Mouse (Mus musculus) frontal cortex, adult (tissue): ENCODE data around the gene 2310022A10Rik.

Experiments used
- ATAC-seq: cut with Nextera tagmentation; 2 replicates; pipeline ENCODE4 v1.9.2; 2017; ENCODE audit warnings: mild to moderate bottlenecking, moderate library complexity, mixed read lengths; ENCODE audit not compliant: low TSS enrichment

2310022A10Rik gene

DNA sequence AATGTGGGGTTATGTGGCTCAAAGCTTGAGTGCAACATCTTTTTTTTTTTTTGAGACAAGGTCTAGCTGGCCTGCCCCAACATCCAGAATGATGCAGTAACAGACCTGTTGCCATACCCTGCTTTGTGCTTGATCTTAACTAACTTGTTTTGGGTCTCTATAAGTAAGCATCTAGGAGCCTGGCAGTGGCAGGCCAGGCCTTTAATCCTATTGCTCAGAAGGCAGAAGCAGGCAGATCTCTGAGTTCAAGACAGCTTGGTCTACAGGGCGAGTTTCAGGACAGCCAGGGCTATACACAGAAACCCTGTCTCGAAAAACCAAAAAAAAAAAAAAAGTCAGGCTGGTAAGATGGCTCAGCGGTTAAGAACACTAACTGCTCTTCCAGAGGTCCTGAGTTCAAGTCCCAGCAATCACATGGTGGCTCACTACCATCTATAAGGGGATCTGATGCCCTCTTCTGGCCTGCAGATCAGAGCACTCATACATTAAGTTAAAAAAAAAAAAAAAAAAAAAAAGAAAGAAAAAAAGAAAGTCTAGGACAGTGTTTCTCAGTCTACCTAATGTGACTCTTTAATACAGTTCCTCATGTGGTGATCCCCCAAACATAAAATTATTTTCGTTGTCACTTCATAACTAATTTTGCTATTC, 37.7 kb downstream of the 2310022A10Rik start:
- ATAC-seq: no peak

DNA sequence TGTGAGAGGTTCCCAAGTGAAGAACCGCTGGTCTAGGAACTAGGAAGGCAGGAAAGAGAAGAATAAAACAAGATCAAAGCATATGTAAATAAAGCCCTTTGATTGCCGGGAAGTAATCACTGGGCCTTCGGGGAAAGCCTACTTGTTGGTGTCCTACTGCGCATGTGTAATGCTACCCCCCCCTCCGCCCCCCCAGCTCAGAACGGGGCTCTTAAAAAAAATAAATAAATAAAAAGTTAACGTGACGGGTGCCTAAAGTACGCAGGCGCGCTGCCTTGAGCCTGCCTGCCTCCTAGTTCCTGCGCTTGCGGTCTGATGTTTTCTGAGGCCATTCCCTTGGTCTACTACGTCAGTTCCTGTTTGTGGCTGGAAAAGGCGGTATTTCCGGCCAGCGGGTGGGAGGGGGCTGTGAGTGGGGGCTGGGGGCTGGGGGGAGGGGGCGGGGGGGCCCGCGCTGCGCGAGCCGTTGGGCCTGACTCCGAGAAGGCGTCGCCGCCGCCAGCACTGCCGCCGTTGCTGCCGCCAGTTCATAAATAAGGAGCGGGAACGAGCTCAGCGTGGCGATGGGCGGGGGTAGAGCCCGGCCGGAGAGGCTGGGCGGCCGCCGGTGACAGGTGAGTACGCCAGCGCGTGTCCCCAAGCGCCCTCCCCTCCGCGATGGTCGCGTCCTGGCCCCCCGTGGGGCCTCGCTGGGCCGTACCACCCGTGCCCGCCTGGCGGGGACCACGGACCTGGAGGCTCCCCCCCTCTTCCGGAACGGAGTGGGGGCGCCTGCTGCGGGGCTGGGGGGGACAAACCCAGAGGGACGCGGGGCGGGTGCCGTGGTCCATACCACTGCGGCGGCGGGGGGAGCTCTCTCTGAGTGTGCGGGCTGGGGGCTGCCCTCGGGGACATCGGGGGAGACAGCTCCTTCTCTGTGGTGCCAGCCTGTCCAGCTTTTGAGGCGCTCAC, 38.5 kb downstream of the 2310022A10Rik start, which contains the start of gene Akt2:
Akt2 (plus strand) TSS at position 287 of the 951 bp plus-strand sequence.
- ATAC-seq: peak; percentile 91

DNA sequence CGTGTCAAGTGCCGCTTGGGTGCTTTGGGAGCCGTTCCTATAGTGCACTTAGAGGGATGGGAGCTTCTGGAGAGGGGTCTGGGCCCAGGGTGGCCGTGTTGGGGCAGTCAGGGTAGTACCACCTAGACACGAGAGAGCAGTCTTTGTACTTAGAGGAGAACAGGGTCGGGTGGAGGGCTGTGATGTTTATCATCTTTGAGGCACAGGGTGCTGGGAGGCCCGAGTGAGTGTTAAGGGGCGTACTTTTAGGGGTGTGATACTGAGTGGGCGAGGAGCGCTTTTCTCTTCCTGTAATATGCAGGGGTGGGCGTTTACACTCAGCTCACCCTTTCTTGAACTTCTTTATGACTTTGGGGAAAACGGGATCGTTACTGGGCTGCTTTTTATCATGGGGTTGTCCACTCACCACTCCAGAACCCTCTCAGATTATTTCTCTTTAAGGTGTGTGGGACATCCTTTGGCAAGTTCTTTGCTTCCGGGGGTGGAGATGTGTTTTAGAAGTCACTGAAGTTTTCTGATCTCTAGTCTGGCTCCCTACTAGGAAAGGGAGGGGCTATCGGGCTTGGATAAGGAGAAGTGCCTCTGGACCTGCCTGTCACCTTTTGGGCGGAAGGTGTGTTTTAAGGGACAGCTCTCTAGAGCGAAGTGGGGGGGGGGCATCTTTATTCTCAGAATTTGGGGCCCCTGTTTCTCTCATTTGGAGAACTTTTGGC, 39.3 kb downstream of the 2310022A10Rik start:
- peak; percentile 22 for ATAC-seq

DNA sequence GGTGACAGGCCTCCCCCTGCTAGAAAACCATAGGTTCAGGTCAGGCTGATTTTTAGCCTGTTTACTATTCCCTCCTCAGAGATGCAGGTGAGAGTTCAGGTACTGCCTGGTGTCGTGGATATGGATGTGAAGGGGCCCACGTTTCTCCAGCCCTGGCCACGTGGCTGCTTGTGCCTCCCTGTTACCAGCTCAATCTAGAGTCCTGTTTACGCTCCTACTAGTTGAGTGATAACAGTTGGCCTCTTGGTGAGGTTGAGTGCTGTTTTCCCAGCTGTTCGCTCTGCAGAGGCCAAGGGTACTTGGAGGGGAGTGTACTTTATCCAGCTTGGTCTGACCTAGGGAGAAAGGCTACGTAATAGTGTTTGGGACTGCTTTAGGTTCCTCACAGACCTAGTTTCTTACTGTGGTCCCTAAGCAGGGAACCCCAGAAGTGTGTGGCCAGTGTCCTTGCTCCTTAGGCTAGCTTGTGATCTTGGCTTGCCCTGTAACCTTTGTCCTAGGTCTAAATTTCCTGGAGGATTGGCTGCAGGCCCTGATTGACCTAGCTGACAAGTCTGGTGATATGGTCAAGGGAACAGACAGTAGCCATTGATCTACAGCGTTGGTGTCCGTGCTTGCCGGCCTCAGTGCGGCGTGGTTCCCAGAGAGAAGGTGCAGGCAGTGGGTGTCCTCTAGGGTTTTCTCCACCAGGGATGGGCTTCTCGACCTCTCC, 40.1 kb downstream of the 2310022A10Rik start:
- no peak for ATAC-seq

DNA sequence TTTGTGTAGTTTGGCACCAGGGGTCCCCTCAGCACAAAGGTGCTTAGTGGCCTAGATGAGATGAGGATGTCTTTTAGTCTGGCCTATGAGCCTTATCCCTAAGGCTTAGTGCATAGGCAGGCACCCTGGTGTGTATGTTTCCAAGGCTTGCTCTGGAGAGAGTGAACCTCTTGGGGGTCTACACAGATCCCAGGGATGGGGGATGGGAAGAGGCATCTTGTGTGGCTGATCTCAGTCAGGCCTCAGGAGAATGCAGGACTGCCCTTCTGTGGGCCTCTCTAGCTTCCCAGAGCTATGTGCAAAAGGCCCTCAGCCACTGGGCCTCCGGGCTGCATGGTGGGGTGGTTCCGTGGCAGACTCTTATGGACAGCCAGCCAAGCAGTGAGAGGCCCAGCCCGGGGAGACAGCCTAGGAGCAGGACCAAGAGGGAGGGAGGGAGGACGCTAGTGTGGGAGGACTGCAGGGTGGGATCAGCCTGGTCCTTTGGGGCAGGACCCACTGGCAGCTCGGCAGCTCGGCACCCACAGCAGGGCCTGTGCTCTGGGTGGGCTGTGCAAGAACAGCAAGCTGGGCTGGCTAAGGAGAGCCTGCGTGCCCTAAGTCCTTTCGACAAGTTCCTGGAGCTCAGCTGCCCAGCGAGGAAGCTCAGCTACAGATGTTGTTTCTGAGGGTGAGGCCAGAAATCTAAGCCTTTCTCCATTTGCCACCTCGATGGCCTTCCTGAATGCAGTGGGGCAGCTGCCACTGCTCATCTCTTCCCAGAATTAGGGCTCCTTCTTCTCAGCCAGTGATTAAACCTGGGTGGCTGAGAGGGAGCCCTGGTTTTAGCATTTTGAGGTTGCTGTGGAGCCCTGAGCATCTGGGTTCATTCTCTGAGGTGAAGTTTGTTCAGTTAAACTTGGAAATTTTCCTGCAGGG, 43.8 kb downstream of the 2310022A10Rik start:
- no peak for ATAC-seq

DNA sequence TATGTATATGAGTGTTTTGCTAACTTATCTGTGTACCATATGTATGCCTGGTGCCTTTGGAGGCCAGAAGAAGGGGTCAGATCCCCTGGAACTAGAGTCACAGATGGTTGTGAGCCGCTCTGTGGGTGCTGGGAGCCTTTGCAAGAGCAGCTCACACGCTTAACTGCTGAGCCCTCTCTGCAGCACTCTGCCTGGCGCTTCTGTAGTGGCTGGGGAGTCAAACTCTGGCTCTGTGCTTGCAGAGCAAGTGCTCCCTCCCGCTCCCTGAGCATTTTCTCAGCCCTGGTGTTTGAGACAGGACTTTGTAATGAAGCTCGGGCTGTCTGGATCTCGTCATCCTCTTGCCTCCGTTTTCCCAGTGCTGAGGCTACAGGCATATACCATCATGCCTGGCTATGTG, 45.0 kb downstream of the 2310022A10Rik start:
- ATAC-seq: 0 out of 2 replicates have a peak, but pooled peaks have one; percentile 15

DNA sequence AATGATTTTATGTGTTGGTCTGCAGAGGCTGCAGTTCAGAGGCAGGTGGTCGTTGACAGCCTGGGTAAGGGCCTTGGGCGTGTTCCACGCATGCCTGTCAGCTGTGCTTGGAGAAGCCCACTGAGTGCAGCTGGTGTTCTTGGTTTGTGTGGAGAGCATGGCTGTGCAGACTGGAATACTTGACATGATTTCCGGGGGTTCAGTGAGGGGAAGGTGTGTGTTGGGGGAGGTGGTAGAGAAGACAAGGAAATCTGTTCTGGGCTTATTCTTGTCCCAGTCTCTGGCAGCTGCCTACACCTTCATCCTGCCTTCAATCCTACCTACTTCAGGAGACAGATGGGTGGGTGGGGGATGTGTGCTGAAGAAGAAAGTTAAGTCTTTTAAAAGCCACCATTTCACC, 48.6 kb downstream of the 2310022A10Rik start:
- ATAC-seq: peak; percentile 53

DNA sequence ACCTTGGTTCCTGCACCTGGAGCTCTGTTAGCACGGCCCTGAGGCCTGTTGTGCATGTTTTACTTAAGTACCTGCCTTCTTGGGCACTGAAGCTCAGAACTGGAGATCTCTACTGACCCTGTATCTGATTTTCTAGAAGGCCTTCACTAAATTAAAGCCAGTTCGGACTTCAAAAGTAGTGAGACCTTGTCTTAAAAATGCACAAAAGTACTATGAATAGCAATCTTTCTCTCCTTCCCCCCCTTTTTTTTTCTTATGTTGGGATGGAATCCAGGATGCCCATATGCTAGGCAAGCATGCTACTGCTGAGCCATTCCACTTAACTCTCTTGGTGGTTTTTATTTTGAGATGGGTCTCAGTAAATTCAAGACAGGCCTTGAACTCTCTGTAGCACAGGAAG, 49.1 kb downstream of the 2310022A10Rik start:
- ATAC-seq: no peak

DNA sequence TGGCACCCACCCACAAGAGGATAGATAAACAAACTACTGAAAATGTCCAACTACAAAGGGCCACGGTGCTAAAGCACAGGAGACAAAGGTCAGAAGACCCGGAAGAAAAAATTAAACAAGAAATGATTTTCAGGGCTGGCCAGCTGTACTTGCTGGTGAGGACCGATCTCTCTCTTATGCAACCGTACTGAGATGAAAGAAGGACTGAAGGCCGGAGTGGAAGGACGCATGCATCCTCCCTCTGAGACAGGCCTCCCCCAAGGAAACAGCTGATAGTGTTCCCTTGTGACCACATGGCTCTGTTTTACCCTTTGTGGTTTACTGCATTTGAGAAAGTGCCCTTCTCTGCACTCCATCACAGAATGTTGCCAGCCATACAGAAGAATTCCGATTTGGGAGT, 49.8 kb downstream of the 2310022A10Rik start:
- no peak for ATAC-seq

DNA sequence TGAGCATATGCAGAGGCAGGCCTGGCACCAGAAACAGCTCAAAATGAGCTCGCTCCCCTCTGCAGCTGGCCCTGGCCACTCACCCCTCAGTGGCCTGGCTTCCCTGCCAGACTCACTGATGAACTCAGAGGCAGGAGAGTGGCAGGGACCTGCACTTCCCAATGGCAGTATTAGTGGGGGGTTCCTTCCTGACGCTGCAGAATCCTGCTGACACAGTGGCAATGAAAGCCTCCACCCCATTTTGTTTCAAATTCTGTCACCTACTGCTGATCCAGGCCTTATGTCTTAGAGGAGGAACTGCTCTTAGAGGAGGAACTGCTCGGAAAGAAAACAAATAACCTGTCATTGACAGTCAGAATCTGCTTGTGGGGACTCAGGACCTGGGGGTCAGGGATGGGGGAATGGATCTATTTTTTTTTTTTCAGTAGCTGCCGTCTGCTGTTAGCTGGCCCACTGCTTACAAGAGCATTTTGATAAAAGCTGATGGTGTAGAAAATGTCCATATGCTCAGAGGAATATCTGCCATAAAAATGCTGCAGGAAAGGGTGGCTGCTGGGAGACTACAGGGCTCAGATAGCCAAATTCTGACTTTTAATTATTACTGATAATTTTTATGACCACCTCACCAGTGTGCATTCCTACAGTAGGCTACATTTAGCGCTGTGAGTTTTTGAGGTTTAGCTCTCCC, 51.8 kb downstream of the 2310022A10Rik start:
- ATAC-seq: no peak

DNA sequence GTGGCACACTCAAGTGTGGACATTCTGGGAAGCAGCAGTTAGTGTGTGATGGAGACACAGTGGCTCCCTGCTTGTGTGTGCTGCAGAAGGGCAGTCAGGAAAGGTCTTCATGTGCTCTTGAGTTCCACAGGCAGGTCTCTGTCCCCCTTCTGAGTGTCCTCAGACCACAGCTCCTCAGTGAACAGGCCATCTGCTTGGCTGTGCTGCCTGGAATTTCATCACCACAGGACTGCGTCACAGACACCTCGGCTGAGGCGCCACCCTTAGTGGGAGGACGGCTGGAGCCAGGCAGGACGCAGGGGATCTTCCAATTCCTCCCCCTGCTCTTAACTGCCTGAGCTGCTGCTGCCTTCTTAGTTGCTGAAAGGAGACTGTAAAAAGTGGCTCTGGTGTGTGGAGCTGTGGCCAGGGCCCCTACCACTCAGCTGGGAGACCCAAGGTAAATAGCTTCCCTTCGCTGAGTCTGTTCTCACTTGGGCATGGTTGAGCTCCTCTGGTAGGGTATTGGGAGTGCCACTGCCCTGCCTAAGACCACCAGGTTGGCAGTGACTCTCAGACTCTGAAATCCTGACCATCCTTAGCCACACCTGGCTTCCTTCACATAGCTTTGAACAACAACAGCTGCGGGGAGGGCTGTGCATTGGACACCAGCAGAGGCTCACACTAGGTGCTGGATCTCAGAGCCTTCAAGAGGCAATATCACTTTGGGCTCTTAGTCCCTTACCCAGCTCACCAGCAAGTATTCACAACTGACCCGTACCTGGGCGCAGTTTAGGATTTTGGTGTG, 52.7 kb downstream of the 2310022A10Rik start:
- peak; percentile 64 for ATAC-seq

DNA sequence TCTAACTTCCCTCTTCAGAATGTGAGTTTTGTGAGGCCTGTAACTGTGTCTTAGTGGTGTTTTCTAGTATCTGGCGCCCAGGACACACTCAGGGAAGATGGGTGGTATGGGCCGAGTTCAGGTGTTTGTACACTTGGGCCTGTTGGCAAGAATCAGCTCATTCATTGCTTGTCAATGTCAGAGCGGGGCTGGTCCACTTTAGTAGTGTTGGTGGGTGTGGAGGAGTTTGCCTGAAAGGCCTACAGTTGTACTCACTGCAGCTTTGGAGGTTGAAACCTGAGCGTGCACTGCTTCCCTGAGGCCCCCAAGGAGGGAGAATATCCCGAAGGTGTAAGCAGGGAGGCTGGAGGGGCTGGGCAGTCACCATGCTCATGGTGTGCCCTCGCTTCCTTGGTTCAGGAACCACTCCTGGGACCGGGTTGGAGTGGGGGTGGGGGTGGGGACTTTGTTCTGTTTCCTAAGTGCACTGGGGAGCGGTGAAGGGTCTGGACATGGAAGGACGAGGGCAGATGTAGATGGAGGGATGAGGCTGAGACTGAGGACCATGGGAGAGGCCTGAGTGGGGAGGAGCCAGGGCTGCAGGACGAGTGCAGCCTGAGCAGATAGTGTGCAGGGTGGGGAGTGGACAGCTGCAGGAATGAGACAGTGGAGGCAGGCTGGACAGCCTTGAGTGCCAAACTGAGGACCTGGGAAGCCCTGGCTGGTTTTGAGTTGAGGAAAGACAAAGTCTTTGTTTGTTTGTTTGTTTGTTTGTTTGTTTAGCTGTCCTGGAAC, 53.6 kb downstream of the 2310022A10Rik start:
- no peak for ATAC-seq

DNA sequence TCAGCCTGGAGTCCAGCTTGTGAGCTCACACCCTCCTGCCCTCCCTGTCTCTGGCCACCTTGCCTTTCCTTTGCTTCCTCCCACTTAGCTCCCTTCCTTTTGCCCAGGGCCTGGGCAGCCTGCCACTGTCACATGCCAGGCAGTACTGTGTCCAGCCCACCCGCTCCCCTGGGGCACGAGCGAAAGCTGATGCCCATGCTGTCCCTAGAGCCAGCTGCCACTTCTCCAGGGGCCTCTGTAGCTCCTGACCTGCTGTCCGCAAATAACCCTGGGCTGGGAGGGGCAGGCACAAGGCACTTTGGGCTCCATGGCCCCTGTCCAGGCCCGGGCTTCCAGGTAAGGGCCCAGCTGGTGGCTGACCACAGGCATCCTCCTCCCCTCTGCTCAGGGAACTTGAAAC, 54.5 kb downstream of the 2310022A10Rik start:
- no peak for ATAC-seq

DNA sequence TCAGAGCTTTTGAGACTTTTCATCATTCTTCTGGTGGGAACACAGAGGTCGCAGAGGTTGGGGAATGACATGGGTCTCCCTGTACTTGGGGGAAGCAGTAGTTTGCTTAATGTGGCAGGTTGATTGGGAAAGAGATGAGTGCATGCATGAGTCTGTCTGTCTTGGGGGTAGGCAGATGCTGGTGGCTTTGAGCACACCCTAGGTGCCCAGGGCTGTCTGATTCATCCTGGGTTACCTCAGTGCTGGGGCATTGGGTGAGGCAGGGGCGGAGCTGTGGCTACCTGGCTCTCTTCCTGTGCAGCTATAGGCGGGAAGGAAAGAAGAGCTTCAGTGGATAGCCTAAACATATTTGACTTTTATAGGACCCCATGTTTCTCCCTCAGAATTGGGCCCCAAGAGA, 55.1 kb downstream of the 2310022A10Rik start:
- ATAC-seq: no peak

DNA sequence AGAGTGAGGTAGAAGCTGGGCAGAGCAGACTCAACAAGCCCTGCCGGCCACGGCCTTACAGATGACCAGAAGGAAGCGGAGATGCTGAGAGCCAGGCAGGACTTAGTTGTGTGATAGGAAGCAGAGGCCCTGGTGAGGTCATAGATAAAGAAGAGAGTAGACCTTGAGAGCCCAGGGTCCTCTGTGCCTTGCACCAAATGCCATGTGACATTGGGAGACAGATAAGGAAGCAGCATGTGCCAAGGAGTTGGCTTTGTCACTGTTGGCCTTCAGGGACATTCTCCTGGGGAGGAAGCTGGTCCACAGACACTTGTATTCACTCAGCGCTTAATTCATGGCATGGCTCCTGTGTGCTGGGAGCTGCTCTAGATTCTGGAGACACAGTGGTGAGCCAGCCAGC, 56.3 kb downstream of the 2310022A10Rik start:
- no peak for ATAC-seq

DNA sequence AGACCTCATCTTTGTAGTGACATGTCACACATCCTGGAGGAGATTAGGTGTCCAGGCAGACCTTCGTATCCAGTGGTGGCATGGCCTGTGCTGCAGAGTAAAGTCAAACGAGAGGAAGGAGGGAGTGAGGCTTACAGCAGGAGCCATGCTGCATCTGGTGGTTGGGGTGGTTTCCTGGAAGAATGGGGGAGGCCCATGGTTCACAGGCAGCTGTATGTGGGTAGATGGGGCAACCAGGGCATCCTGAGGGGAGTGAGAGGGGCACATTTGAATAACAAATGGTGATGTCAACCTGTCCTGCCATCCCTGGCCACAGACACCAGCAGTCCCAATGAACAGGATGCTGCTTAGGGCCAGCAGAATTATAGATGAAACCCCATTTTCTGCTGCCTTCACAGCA, 56.7 kb downstream of the 2310022A10Rik start:
- ATAC-seq: no peak

DNA sequence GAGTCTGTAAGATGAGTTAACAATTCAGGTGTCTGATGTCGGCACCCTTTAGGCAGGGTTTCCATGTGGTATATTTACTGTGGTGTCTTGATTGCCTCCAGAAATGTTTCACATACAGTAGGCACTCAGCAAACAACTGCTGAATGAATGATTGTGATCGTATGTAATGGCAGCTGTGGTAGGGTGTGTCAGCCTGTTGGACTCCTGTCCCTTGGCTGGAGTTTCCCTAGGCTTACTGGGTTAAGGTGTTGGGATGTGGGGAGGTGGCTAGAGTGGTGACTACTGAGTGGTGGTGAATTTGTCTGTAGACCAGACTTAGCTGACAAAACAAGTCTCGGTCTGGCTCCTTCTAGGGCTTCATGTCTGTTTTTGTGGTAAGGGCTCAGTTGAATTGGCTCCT, 57.3 kb downstream of the 2310022A10Rik start:
- ATAC-seq: no peak

DNA sequence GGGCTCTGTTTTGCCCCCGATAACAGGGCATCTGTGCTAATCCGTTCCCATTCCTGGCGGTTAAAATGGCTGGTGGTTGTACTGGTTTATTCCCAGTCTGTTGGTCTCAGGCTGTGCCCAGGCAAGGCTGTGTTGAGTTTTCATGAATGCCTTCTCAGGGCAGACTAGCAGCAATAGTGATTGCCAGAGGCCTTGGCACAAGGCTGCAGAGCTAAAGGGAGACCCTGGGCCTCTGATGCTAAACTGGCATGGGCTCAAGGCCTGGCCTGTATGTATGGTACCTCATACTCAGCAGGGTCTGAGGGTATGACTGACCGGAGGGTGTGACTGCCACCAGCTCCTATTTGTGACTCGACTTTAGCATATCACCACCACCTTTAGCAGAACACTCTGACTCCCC, 57.8 kb downstream of the 2310022A10Rik start:
- no peak for ATAC-seq
